Mouse (Mus musculus): ENCODE measurements at regions not wholly inside any gene's neighbourhood (a gene's known extent, or its start where the extent isn't known, plus 50 kb on each side); places are given as distances from the start of the nearest gene placed in this dataset.

DNA sequence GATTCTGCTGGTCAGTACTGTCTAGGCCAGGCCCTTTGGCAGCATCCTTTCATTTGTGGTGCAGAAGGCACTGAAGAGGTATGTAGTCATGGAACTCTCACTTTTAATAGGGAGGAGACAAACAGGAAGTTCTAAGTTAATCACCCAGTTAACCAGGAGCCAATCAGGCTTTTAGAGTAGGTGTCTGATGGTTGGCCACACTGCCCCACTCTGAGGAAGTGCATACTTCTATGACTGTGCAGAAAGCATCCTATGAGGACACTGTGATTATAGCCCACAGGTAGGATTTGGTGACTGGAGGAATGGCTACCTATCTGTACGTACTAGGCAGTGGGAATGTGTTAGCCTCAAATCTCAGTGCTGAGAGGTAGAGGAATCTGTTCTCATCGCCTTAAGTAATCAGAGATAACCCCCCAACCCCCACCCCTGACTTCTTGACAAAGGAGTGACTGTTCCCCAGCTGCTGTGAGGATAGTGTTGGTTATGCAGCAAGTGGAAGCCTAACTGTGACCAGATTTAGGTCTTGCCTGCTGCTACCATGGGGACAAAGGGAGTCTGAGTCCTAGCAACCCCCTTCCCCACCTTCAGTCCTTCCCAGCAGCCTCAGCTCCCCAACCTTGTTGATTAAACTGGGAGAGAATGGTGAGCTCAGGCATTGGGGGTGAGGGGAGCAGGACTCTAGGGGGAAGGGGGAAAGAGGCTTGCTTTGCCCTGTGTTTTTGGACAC is 103.3 kb upstream of the Rapgef5 start:
- Histone ChIP-seq H3K9ac (replicated peaks) (no peak overlapping the region), H3K36me3 (no peaks in the 10 kb centered on the region), H3K4me3 (no peak overlapping the region), H3K27ac (replicated peaks) (no peak overlapping the region), H3K4me1 (0 out of 2 replicates have a peak, but pooled peaks cover 4% of the 10 kb centered on the region), H3K4me2 (replicated peaks) (no peak overlapping the region), H3K27me3 (no peaks in the 10 kb centered on the region), H3K9me3 (no peaks in the 10 kb centered on the region)
- 75% methylated on average over 2 of the region's 2 CpGs for WGBS
- no peak for ATAC-seq (replicated peaks)

DNA sequence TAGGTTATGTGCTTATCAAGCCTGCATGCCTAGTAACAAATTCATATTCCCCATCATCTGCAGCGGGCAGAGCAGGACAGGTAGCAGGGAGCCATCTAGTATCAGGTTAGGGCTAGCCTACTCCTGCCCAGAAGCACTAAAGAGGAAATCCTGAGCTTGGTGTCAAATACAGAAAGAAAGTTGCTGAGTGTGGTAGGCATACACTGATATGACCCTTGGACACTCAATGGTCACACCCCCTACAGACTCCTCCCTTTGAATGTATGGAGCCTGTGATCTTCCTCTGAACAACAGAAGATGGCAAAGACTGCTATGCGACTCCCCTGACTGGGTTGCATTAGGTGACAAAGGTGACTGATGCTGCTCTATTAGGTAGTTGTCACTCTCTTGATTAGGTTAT is 102.3 kb upstream of the Rapgef5 start:
- Histone ChIP-seq H3K9me3 (no peaks in the 10 kb centered on the region), H3K27me3 (no peaks in the 10 kb centered on the region), H3K4me2 (replicated peaks) (no peak overlapping the region), H3K27ac (replicated peaks) (no peak overlapping the region), H3K4me3 (no peak overlapping the region), H3K4me1 (0 out of 2 replicates have a peak, but pooled peaks cover 4% of the 10 kb centered on the region), H3K36me3 (no peaks in the 10 kb centered on the region), H3K9ac (replicated peaks) (no peak overlapping the region)
- ATAC-seq (replicated peaks): no peak
- WGBS: 93% methylated on average over 2 of the region's 2 CpGs

DNA sequence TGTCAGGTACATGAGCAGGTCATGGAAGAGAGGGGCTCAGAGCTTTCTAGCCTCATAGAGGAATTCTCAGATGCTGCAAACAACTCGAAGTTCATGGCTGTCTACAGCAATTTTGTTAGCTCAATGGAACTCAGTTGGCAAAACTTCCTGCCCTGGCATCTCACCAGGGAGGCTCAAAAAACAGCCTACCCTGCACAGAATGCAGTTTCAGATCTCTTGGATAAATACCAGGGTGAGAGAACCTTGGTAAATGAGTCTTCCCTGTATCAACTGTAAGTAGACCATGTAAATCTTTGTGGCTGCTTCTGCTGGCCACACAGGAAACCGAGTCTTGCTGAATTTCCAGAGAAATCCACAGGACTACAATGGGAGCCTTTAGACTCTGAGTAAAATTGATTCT is 101.1 kb upstream of the Rapgef5 start:
- no peak overlapping the region for H3K4me2 ChIP-seq (replicated peaks)
- no peaks in the 10 kb centered on the region for H3K36me3 ChIP-seq
- no peaks in the 10 kb centered on the region for H3K9me3 ChIP-seq
- H3K4me1 ChIP-seq: 0 out of 2 replicates have a peak, but pooled peaks cover 4% of the 10 kb centered on the region
- H3K27me3 ChIP-seq: no peaks in the 10 kb centered on the region
- H3K27ac ChIP-seq (replicated peaks): no peak overlapping the region
- H3K9ac ChIP-seq (replicated peaks): no peak overlapping the region
- H3K4me3 ChIP-seq: no peak overlapping the region
- 59% methylated on average over 2 of the region's 2 CpGs for WGBS
- ATAC-seq (replicated peaks): no peak

DNA sequence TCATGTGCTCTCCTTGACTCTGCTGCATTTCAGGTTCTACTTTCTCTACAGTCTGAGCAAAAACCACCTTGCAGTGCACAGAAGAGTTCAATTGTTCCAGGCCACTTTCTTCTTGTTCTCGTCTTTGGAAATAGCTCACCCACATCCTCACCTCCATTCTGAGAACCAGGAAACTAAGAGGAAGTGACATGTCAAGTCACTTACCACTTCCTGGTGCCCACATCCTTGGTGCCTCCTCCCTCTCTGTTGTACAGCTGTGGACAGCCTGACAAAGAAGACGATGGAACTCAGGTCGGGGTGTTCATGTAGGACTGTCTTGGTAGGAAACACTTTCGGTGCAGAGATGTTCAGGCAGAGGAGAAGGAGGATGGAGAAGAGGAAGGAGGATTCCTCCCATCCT is 98.3 kb upstream of the Rapgef5 start:
- no peak overlapping the region for H3K4me3 ChIP-seq
- H3K9me3 ChIP-seq: no peaks in the 10 kb centered on the region
- H3K36me3 ChIP-seq: no peaks in the 10 kb centered on the region
- no peaks in the 10 kb centered on the region for H3K27me3 ChIP-seq
- no peak overlapping the region for H3K9ac ChIP-seq (replicated peaks)
- H3K4me1 ChIP-seq: 0 out of 2 replicates have a peak, but pooled peaks cover 4% of the 10 kb centered on the region
- WGBS: 86% methylated on average over 4 of the region's 4 CpGs
- no peak for ATAC-seq (replicated peaks)
- no peak overlapping the region for H3K27ac ChIP-seq (replicated peaks)
- H3K4me2 ChIP-seq (replicated peaks): no peak overlapping the region

DNA sequence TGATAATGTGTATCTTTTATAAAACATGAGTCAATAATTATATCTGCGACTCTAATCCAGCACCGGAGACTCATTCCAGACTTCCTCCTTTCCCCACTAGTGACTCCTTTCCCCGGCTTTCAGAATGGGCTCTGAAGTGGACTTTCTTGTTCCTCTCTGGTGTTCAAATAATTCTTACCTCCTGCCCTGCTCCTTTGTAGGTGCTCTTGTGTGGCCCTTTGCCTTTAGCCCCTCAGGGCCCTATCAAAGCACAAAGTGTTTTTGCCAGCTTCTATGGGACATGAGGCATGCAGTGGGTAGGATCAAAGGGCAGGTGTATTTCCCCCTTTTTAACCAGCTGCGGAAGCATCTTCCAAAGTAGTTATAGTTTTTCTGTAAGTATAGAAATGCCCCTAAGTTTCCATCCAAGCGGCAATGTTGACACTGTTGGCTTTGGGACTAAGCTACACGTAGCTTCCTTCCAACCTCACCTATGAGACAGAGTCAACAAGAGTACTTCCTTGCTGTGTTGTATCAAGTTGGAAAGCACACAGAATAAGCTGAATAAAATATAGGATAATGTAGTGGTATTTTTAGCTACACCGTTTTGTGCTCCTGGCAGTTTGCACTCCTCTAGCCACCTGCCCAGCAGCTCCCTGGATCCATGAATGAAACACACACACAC is 93.8 kb upstream of the Rapgef5 start:
- Histone ChIP-seq H3K4me1 (no peaks in the 10 kb centered on the region), H3K4me2 (replicated peaks) (no peak overlapping the region), H3K9ac (replicated peaks) (no peak overlapping the region), H3K4me3 (no peak overlapping the region), H3K27ac (replicated peaks) (no peak overlapping the region), H3K27me3 (no peaks in the 10 kb centered on the region), H3K36me3 (no peaks in the 10 kb centered on the region), H3K9me3 (no peaks in the 10 kb centered on the region)
- no peak for ATAC-seq (replicated peaks)
- 91% methylated on average over 7 of the region's 7 CpGs for WGBS

- H3K27ac ChIP-seq (replicated peaks): 0 out of 2 replicates have a peak overlapping the region, but pooled peaks have one; percentile 38
- no peak overlapping the region for H3K9ac ChIP-seq (replicated peaks)
- H3K27me3 ChIP-seq: no peaks in the 10 kb centered on the region
- H3K9me3 ChIP-seq: no peaks in the 10 kb centered on the region
- WGBS: 70% methylated on average over 9 of the region's 9 CpGs
- no peaks in the 10 kb centered on the region for H3K4me1 ChIP-seq
- H3K4me2 ChIP-seq (replicated peaks): no peak overlapping the region
- no peaks in the 10 kb centered on the region for H3K36me3 ChIP-seq
- ATAC-seq (replicated peaks): no peak
- no peak overlapping the region for H3K4me3 ChIP-seq
Observed at GRCm38 (mm10) chr12:117425363-117426031, 90.8 kb upstream of the Rapgef5 start.

- H3K9ac ChIP-seq (replicated peaks): no peak overlapping the region
- ATAC-seq (replicated peaks): 0 out of 2 replicates have a peak, but pooled peaks have one; percentile 31
- H3K4me3 ChIP-seq: no peak overlapping the region
- no peaks in the 10 kb centered on the region for H3K27me3 ChIP-seq
- H3K27ac ChIP-seq (replicated peaks): no peak overlapping the region
- 29% methylated on average over 1 of the region's 1 CpGs for WGBS
- H3K4me1 ChIP-seq: no peaks in the 10 kb centered on the region
- H3K4me2 ChIP-seq (replicated peaks): no peak overlapping the region
- H3K9me3 ChIP-seq: no peaks in the 10 kb centered on the region
- no peaks in the 10 kb centered on the region for H3K36me3 ChIP-seq
Observed at GRCm38 (mm10) chr12:117427431-117427830, 88.8 kb upstream of the Rapgef5 start.

DNA sequence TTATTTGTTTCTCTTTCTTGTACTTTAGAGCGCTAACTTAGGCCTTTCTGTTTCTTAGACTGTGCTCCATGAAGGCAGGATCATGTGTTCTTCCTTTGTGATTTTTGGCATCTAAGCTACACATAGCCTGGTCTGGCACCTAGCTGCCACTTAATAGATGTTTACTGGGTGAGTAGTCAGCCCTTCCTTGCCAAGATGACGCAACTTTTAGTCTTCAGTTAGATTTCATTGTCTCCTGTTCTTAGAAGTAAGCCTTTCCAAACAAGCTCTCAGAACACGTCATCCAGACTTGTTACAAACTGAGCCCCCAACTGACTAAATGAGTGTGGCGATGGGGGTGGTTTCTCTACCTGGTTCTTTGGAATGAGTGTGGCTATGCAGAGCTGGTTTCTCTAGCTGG is 85.4 kb upstream of the Rapgef5 start:
- 76% methylated on average over 4 of the region's 4 CpGs for WGBS
- Histone ChIP-seq H3K4me1 (no peaks in the 10 kb centered on the region), H3K9me3 (no peaks in the 10 kb centered on the region), H3K4me2 (replicated peaks) (no peak overlapping the region), H3K36me3 (no peaks in the 10 kb centered on the region), H3K9ac (replicated peaks) (no peak overlapping the region), H3K27ac (replicated peaks) (no peak overlapping the region), H3K27me3 (no peaks in the 10 kb centered on the region), H3K4me3 (no peak overlapping the region)
- no peak for ATAC-seq (replicated peaks)

DNA sequence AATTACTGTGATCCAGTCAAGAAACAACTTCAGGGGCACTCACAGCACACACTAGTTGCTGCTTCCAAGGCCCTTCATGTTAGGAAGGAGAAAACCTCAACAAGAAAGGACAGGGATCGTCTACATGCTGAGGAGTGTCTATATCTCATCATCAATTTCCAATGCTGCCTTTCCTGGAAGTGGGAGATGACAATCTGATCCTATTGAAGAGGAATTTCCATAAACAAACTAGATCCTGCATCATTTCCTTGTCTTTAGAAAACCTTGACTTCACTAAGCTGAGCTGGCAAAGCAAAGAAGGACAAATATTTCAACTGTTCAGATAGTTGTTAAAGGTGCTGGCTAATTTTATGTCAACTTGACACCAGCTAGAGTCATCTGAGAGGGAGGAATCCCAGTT is 83.5 kb upstream of the Rapgef5 start:
- Histone ChIP-seq H3K9me3 (no peaks in the 10 kb centered on the region), H3K4me3 (no peak overlapping the region), H3K27me3 (no peaks in the 10 kb centered on the region), H3K36me3 (no peaks in the 10 kb centered on the region), H3K4me1 (no peaks in the 10 kb centered on the region), H3K27ac (replicated peaks) (no peak overlapping the region), H3K4me2 (replicated peaks) (no peak overlapping the region), H3K9ac (replicated peaks) (no peak overlapping the region)
- WGBS: 91% methylated on average over 1 of the region's 1 CpGs
- no peak for ATAC-seq (replicated peaks)

- no peak for ATAC-seq (replicated peaks)
- Histone ChIP-seq H3K4me2 (replicated peaks) (no peak overlapping the region), H3K27me3 (no peaks in the 10 kb centered on the region), H3K9ac (replicated peaks) (no peak overlapping the region), H3K36me3 (no peaks in the 10 kb centered on the region), H3K4me3 (no peak overlapping the region), H3K4me1 (no peaks in the 10 kb centered on the region), H3K27ac (replicated peaks) (no peak overlapping the region), H3K9me3 (no peaks in the 10 kb centered on the region)
- WGBS: 69% methylated on average over 4 of the region's 4 CpGs
Observed at GRCm38 (mm10) chr12:117437011-117437410, 79.3 kb upstream of the Rapgef5 start.

DNA sequence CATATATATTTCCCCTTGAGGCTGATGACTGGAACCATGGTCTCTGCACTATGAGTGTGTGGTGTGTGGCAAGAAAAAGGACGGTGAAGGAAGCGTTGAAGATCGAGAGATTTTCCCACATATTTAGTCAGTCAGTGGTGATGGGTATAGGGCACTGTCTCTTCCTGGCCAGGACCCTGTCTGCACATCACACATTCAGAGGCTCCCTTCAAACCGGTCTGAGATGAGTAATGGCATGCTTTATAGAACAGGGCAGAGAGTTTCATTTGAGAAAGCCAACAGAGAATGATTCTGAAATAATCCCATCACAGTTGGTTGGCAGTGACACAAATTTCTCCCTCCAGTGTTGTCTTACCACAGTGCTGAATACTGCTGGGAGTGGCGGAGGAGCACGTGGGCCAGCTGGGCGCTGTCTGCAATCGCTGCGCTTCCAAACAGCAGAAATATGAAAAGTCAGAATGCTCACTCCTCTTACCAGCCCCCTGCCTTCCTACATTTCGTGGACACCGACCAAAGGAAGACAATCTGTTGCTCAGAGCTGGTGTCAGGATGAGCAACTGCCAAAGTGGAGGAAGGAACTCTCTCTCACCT is 77.2 kb upstream of the Rapgef5 start:
- ATAC-seq (replicated peaks): no peak; the same call in 1 of the 2 replicates
- no peak overlapping the region for H3K4me2 ChIP-seq (replicated peaks)
- WGBS: 73% methylated on average over 11 of the region's 11 CpGs
- no peak overlapping the region for H3K27ac ChIP-seq (replicated peaks)
- H3K9me3 ChIP-seq: no peaks in the 10 kb centered on the region
- no peaks in the 10 kb centered on the region for H3K27me3 ChIP-seq
- H3K9ac ChIP-seq (replicated peaks): no peak overlapping the region
- no peaks in the 10 kb centered on the region for H3K36me3 ChIP-seq
- H3K4me3 ChIP-seq: no peak overlapping the region
- no peaks in the 10 kb centered on the region for H3K4me1 ChIP-seq

Data from forebrain, embryonic 15.5 days (tissue).